Mouse (Mus musculus) T-helper 2 cell (primary cell): ENCODE measurements around the gene Vma21-ps.
"Not testable (repeated sequence)": the region's sequence is repeated elsewhere in the genome, so short reads cannot be mapped to it uniquely, and the experiment has no call there.

Experiments
- in situ Hi-C: fragments of 300-600 bp; cut with MboI, MseI; formaldehyde crosslinking; loops from one replicate; pipeline ENCODE4 v1.15.1; 2025; ENCODE audit warnings: high pct_unique_total_duplicates

The Vma21-ps gene

GRCm38 (mm10) chr4:52497144-52497543, at the start of gene Vma21-ps:
TSS of gene Vma21-ps (minus strand) at chr4:52497244.
- in situ Hi-C loops, result not testable (repeated sequence)

- in situ Hi-C loops, result loop anchor here (10.0 kb wide), 1 partner anchor 1168 kb away; no protein-coding TSS in a partner anchor
Measured at GRCm38 (mm10) chr4:52543001-52543400, 46.0 kb upstream of the Vma21-ps start.

- in situ Hi-C loops, result no loop called here
Measured at GRCm38 (mm10) chr4:52530636-52531035, 33.6 kb upstream of the Vma21-ps start.

GRCm38 (mm10) chr4:52526464-52526863, 29.4 kb upstream of the Vma21-ps start:
- in situ Hi-C loops, result no loop called here

- in situ Hi-C loops, result no loop called here
Measured at GRCm38 (mm10) chr4:52519301-52519700, 22.3 kb upstream of the Vma21-ps start.

GRCm38 (mm10) chr4:52517580-52517979, 20.5 kb upstream of the Vma21-ps start:
- in situ Hi-C loops, result no loop called here

- in situ Hi-C loops, result no loop called here
Measured at GRCm38 (mm10) chr4:52487486-52487885, 9.6 kb downstream of the Vma21-ps start.

- in situ Hi-C loops, result no loop called here
Measured at GRCm38 (mm10) chr4:52473431-52473830, 23.6 kb downstream of the Vma21-ps start.

GRCm38 (mm10) chr4:52461321-52461720, 35.7 kb downstream of the Vma21-ps start:
- in situ Hi-C loops, result no loop called here

GRCm38 (mm10) chr4:52459726-52460125, 37.3 kb downstream of the Vma21-ps start:
- in situ Hi-C loops, result no loop called here
